Mouse (Mus musculus) urinary bladder, postnatal 36 days (tissue): ENCODE measurements around the gene Hes6.

Experiments
- DNase-seq, 2 experiments: peaks; one replicate each; pipeline ENCODE4 v3.0.0; 2022; ENCODE audit warnings: low spot score in 2 of 2, mixed read lengths in 1 of 2

Gene Hes6

GRCm38 (mm10) chr1:91405406-91406169 lies 8.2 kb downstream of the Hes6 start:
- DNase-seq: no peak

GRCm38 (mm10) chr1:91404976-91405375 lies 8.9 kb downstream of the Hes6 start:
- DNase-seq: no peak

- DNase-seq: peak; percentile 68 to 81
Observed at GRCm38 (mm10) chr1:91398260-91399062, 15.4 kb downstream of the Hes6 start, which contains the start of gene Ilkap. TSS of gene Ilkap (minus strand) at chr1:91398815.

GRCm38 (mm10) chr1:91397927-91398259 lies 15.9 kb downstream of the Hes6 start:
- DNase-seq: peak in 1 of 2 experiments; percentile 13

GRCm38 (mm10) chr1:91390369-91390768 lies 23.5 kb downstream of the Hes6 start:
- no peak for DNase-seq

- DNase-seq: no peak
Observed at GRCm38 (mm10) chr1:91381091-91381471, 32.8 kb downstream of the Hes6 start.

GRCm38 (mm10) chr1:91380453-91381090 lies 33.3 kb downstream of the Hes6 start:
- peak; percentile 49 to 62 for DNase-seq

GRCm38 (mm10) chr1:91373414-91373835 lies 40.4 kb downstream of the Hes6 start:
- DNase-seq: no peak

- DNase-seq: no peak
Observed at GRCm38 (mm10) chr1:91370055-91370454, 43.8 kb downstream of the Hes6 start.

GRCm38 (mm10) chr1:91369408-91369807 lies 44.4 kb downstream of the Hes6 start:
- no peak for DNase-seq

- DNase-seq: no peak
Observed at GRCm38 (mm10) chr1:91367295-91367694, 46.5 kb downstream of the Hes6 start.

GRCm38 (mm10) chr1:91366215-91367108 lies 47.4 kb downstream of the Hes6 start, which contains the start of gene Erfe:
TSS of gene Erfe (plus strand) at chr1:91366430.
- peak; percentile 38 to 65 for DNase-seq

GRCm38 (mm10) chr1:91365816-91366214 lies 48.0 kb downstream of the Hes6 start:
- DNase-seq: no peak

- no peak for DNase-seq
Observed at GRCm38 (mm10) chr1:91364822-91365644, 48.8 kb downstream of the Hes6 start.

GRCm38 (mm10) chr1:91362113-91362512 lies 51.7 kb downstream of the Hes6 start:
- DNase-seq: no peak
